Mouse (Mus musculus) CH12.LX (cell line): ENCODE data around the gene Rsph4a. TPM values are rescaled to one million over a fixed set of nuclear protein-coding genes. Genes with fewer than 3 reads are reported as not detected.
"Not testable (repeated sequence)": the region's sequence is repeated elsewhere in the genome, so short reads cannot be mapped to it uniquely, and the experiment has no call there.

Experiments used
- DNase-seq: peaks from one replicate; pipeline ENCODE4 v3.0.0-alpha.2; 2013; ENCODE audit errors: extremely low read depth
- H3K27ac ChIP-seq: 2 replicates; pipeline ENCODE4 v1.5.1; 2012; ENCODE audit warnings: low read depth, mild to moderate bottlenecking, control low read depth, moderate library complexity; ENCODE audit not compliant: insufficient read depth
- H3K27me3 ChIP-seq: replicated peaks from 2 replicates; pipeline ENCODE3; 2012; ENCODE audit warnings: inconsistent platforms
- H3K36me3 ChIP-seq, 2 experiments: replicated peaks in 1 of 2; 2 replicates each; pipeline versions ENCODE3 to v1.6.1; 2012; ENCODE audit warnings: inconsistent platforms in 1 of 2, low read length in 1 of 2, mild to moderate bottlenecking in 1 of 2, mixed read lengths in 1 of 2, moderate library complexity in 1 of 2; ENCODE audit not compliant: control insufficient read depth in 1 of 2, insufficient read depth in 1 of 2
- H3K4me1 ChIP-seq, 2 experiments: 2 replicates each; pipeline ENCODE4 v1.6.1; 2012; ENCODE audit warnings: inconsistent platforms in 1 of 2, moderate library complexity in 1 of 2; ENCODE audit not compliant: insufficient read depth in 2 of 2, control insufficient read depth in 1 of 2
- H3K4me2 ChIP-seq: 2 replicates; pipeline ENCODE4 v1.6.1; 2012; ENCODE audit warnings: low read depth, mild to moderate bottlenecking, control low read depth; ENCODE audit not compliant: poor library complexity, insufficient read depth, severe bottlenecking
- H3K4me3 ChIP-seq, 3 experiments: fragments of 150-350 bp in 1 of 3; sonication (generic) in 1 of 3; replicated peaks in 1 of 3; 2 replicates each; pipeline versions ENCODE3 to v1.5.1; 2011 to 2012; ENCODE audit warnings: low read depth in 2 of 3, low read length in 2 of 3, mild to moderate bottlenecking in 2 of 3, moderate library complexity in 2 of 3, control low read depth in 1 of 3, improper control_type of control experiment in 1 of 3, inconsistent platforms in 1 of 3, mixed read lengths in 1 of 3; ENCODE audit not compliant: poor library complexity in 1 of 3
- H3K79me2 ChIP-seq: replicated peaks from 2 replicates; pipeline ENCODE4 v1.6.1; 2012; ENCODE audit warnings: mild to moderate bottlenecking, moderate library complexity; ENCODE audit not compliant: control insufficient read depth, poor library complexity, insufficient read depth, severe bottlenecking; ENCODE audit errors: extremely low read depth
- H3K9ac ChIP-seq: 2 replicates; pipeline ENCODE4 v1.6.1; 2012; ENCODE audit warnings: low read depth, mild to moderate bottlenecking, control low read depth, moderate library complexity; ENCODE audit not compliant: insufficient read depth
- H3K9me3 ChIP-seq: replicated peaks from 2 replicates; pipeline ENCODE3; 2012; ENCODE audit warnings: low read length, inconsistent platforms, mixed read lengths
- BHLHE40 ChIP-seq: IDR thresholded peaks from 2 replicates; pipeline ENCODE4 v1.6.1; 2011; ENCODE audit warnings: mild to moderate bottlenecking, low read depth, low read length, improper control_type of control experiment
- CHD2 ChIP-seq: IDR thresholded peaks from 2 replicates; pipeline ENCODE4 v1.6.1; 2011; ENCODE audit warnings: low read length, improper control_type of control experiment
- ELF1 ChIP-seq: IDR thresholded peaks from 2 replicates; pipeline ENCODE4 v1.6.1; 2014; ENCODE audit warnings: low read depth, mild to moderate bottlenecking, inconsistent platforms, low read length, improper control_type of control experiment
- MEF2A ChIP-seq: IDR thresholded peaks from 2 replicates; pipeline ENCODE4 v1.6.1; 2014; ENCODE audit warnings: low read depth, mild to moderate bottlenecking, inconsistent platforms, low read length, improper control_type of control experiment, borderline replicate concordance
- MYC ChIP-seq: IDR thresholded peaks from 2 replicates; pipeline ENCODE4 v1.6.1; 2011; ENCODE audit warnings: low read depth, mild to moderate bottlenecking, improper control_type of control experiment, low read length
- ZMIZ1 ChIP-seq: IDR thresholded peaks from 2 replicates; pipeline ENCODE4 v1.6.1; 2012; ENCODE audit warnings: low read depth, mild to moderate bottlenecking, inconsistent platforms, low read length, improper control_type of control experiment
- dilution Hi-C: fragments of 300-500 bp; cut with MboI; formaldehyde crosslinking; loops from 2 replicates; pipeline ENCODE4 v1.14.3; 2020; ENCODE audit warnings: low sequenced_read_pairs; ENCODE audit not compliant: extremely low pct_unique_long_range_greater_than_20kb, extremely low pct_ligation_motif_present
- in situ Hi-C: fragments of 300-500 bp; cut with MboI; formaldehyde crosslinking; loops from 3 replicates; pipeline ENCODE4 v1.14.3; 2019; ENCODE audit warnings: low sequenced_read_pairs, low pct_ligation_motif_present, low pct_unique_long_range_greater_than_20kb, mixed read lengths
- polyA plus RNA-seq: library from polyadenylated mRNA; unstranded; fragments of >175 nt; gene quantifications from 2 replicates; pipeline ENCODE4 v1.2.1, GENCODE M21; 2012; ENCODE audit warnings: low read depth; ENCODE audit not compliant: insufficient read length
- total RNA-seq, 2 experiments: library from RNA; depleted of rRNA; stranded (reverse); fragments of 300-350 nt in 1 of 2; fragments of >200 nt in 1 of 2; gene quantifications; 2 replicates each; pipeline ENCODE4 v1.2.3; 2012 to 2014

The Rsph4a gene
- total and polyA plus RNA-seq, 3 experiments = not detected

GRCm38 (mm10) chr10:33872672-33873398, 32.1 kb upstream of the Rsph4a start:
- Histone ChIP-seq H3K9me3 (peaks cover 2% of the 10 kb centered on the region), H3K79me2 (no peaks in the 10 kb centered on the region), H3K36me3 (no peaks in the 10 kb centered on the region), H3K4me1 (peaks cover 0 to 8% of the 10 kb centered on the region in 2 experiments; a peak in 1 of 4 replicates), H3K27ac (no peak overlapping the region), H3K4me3 (no peak overlapping the region), H3K4me2 (no peak overlapping the region), H3K27me3 (no peaks in the 10 kb centered on the region), H3K9ac (no peak overlapping the region)
- TF ChIP-seq CHD2 = no peak
- TF ChIP-seq ZMIZ1 = no peak
- no peak for TF ChIP-seq ELF1
- no peak for TF ChIP-seq MYC
- no peak for TF ChIP-seq BHLHE40
- no peak for TF ChIP-seq MEF2A
- in situ Hi-C loops = no loop called here
- DNase-seq = no peak
- dilution Hi-C loops = no loop called here

- in situ Hi-C loops, H3K36me3 ChIP-seq, DNase-seq, H3K4me3 ChIP-seq, H3K4me2 ChIP-seq, H3K9me3 ChIP-seq, H3K9ac ChIP-seq, H3K4me1 ChIP-seq, H3K27ac ChIP-seq, H3K27me3 ChIP-seq, dilution Hi-C loops, H3K79me2 ChIP-seq: not testable (repeated sequence)
These were observed 22.5 kb upstream of the Rsph4a start for GRCm38 (mm10) chr10:33882411-33882810.

GRCm38 (mm10) chr10:33901520-33901919, 3.4 kb upstream of the Rsph4a start:
- H3K4me3 ChIP-seq, H3K27ac ChIP-seq, H3K79me2 ChIP-seq, H3K9ac ChIP-seq, H3K9me3 ChIP-seq, dilution Hi-C loops, DNase-seq, H3K36me3 ChIP-seq, H3K4me2 ChIP-seq, H3K4me1 ChIP-seq, in situ Hi-C loops, H3K27me3 ChIP-seq: not testable (repeated sequence)
